9 mouse cellular contexts compared by ENCODE assay signal in the genomic region with DNA sequence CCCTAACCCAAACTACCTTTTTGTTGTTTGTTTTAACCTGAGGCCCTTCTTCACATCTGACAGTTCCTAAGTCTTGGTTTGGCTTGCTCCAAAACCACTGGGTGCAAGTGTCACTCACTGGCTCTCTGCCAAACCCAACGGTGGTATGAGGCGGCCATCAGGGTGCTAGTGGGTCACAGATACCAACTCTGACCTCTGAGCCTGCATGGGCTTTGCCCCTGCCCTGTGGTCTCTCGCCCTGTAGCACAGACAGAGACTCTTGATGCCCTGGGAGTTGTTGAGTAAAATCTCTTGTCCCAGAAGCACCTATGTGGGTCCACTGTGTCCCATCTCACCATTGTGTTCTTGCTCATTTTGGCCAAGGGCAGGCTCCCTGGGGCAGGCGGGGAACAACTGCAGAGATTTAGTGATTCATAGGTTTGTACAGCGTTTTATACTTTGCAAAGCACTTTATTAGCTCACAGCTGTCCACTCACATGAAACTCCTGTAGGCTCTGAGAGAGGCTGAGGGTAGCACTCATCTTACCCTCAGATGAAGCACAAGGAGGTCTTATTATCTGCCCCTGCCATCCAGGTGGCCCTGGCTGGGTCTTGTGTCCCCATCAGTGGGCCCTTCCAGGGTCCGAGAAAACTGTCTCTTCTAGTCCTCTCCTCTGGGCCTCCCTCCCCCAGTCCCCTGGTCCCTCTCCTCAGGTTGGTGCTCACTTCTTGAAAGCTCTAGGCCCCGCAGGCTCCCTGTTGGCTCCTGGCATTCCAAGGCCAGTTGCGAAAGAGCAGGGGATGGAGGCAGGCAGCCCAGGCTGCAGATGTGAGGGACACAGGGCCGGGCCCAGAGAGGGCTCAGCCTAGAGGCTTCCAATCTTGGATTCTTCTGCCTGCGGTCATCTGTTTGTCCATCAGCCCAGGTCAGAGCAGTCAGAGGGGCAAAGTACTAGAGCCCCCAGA. TPM values are rescaled to one million over a fixed set of nuclear protein-coding genes. Genes with fewer than 3 reads are reported as not detected.
DNase-seq lines count a peak whose midpoint lies in the region; ATAC-seq and TF ChIP-seq lines count a peak whose summit lies in the region.
"Had no signal": no experiment of that assay in that cellular context is flagged by ENCODE, and none has a peak within 500 bp of the region (broad histone marks: within the 10 kb centered on the region; RNA-seq: fewer than 3 reads in every experiment).

No protein-coding gene starts in this region.

- peak overlapping the region; percentile 10 for H3ac ChIP-seq in C2C12 (ENCODE audit: control insufficient read depth, insufficient read length, low read depth)

- peaks cover 13% of the 10 kb centered on the region for H3K79me3 ChIP-seq in C2C12 (ENCODE audit: low read depth)

- peaks cover 40% of the 10 kb centered on the region for H3K79me2 ChIP-seq in C2C12 (ENCODE audit: control insufficient read depth, insufficient read depth)

- ATAC-seq in forebrain, embryonic 13.5 days = no peak
- ATAC-seq in forebrain, embryonic 11.5 days (replicated peaks; ENCODE audit: low FRiP score) = no peak
- no peak for ATAC-seq in hindbrain, postnatal 0 days

- 85% methylated on average over 10 of the region's 10 CpGs for WGBS in forebrain, embryonic 13.5 days
- 83% methylated on average over 10 of the region's 10 CpGs for whole genome bisulfite sequencing in forebrain, embryonic 11.5 days
- WGBS in embryonic facial prominence, embryonic 10.5 days = 82% methylated on average over 10 of the region's 10 CpGs
- WGBS in hindbrain, postnatal 0 days = 78% methylated on average over 10 of the region's 10 CpGs
- 68% methylated on average over 10 of the region's 10 CpGs for WGBS in olfactory bulb, adult 2 months

- peaks cover 22% of the 10 kb centered on the region for H3K4me1 ChIP-seq in forebrain, embryonic 13.5 days
- H3K4me1 ChIP-seq in forebrain, embryonic 11.5 days (replicated peaks; ENCODE audit: control insufficient read depth, insufficient read depth, low read length) = no peaks in the 10 kb centered on the region
- peaks cover 30% of the 10 kb centered on the region for H3K4me1 ChIP-seq in embryonic facial prominence, embryonic 10.5 days
- peaks cover 20% of the 10 kb centered on the region for H3K4me1 ChIP-seq in hindbrain, postnatal 0 days (ENCODE audit: insufficient read depth, low read length)
- H3K4me1 ChIP-seq in olfactory bulb, adult 2 months (ENCODE audit: control insufficient read depth, insufficient read depth, low read length) = peaks cover 27% of the 10 kb centered on the region

- no peak overlapping the region for H3K27ac ChIP-seq in forebrain, embryonic 13.5 days
- H3K27ac ChIP-seq in forebrain, embryonic 11.5 days (ENCODE audit: low read depth, low read length) = no peak overlapping the region
- H3K27ac ChIP-seq in embryonic facial prominence, embryonic 10.5 days (replicated peaks) = no peak overlapping the region
- H3K27ac ChIP-seq in hindbrain, postnatal 0 days = peak overlapping the region; percentile 93; the same call in 1 of the 2 replicates
- H3K27ac ChIP-seq in olfactory bulb, adult 2 months (ENCODE audit: insufficient read depth, low read depth, low read length) = 0 out of 2 replicates have a peak overlapping the region, but pooled peaks have one; percentile 5

- peak overlapping the region; percentile 96 for H3K4me2 ChIP-seq in forebrain, embryonic 13.5 days
- no peak overlapping the region for H3K4me2 ChIP-seq in forebrain, embryonic 11.5 days (ENCODE audit: low read depth, low read length, severe bottlenecking)
- H3K4me2 ChIP-seq in hindbrain, postnatal 0 days (ENCODE audit: low read depth, low read length) = peak overlapping the region; percentile 93

- no peaks in the 10 kb centered on the region for H3K27me3 ChIP-seq in forebrain, embryonic 13.5 days
- H3K27me3 ChIP-seq in forebrain, embryonic 11.5 days (ENCODE audit: control insufficient read depth, insufficient read depth, low read length) = no peaks in the 10 kb centered on the region
- H3K27me3 ChIP-seq in C2C12 (ENCODE audit: control insufficient read depth, insufficient read depth, insufficient read length) = no peaks in the 10 kb centered on the region
- 0 out of 2 replicates have a peak, but pooled peaks cover 9% of the 10 kb centered on the region for H3K27me3 ChIP-seq in embryonic facial prominence, embryonic 10.5 days (replicated peaks; ENCODE audit: low read depth, poor library complexity, severe bottlenecking)
- H3K27me3 ChIP-seq in hindbrain, postnatal 0 days (ENCODE audit: insufficient read depth, low read length) = no peaks in the 10 kb centered on the region

- no peak for TF ChIP-seq CTCF in C2C12 (IDR thresholded peaks at IDR 0.05; ENCODE audit: control insufficient read depth, insufficient read depth, insufficient read length)
- TF ChIP-seq CTCF in hindbrain, postnatal 0 days (IDR thresholded peaks at IDR 0.05; ENCODE audit: low read depth) = no peak
- no peak for TF ChIP-seq CTCF in olfactory bulb, adult 2 months (IDR thresholded peaks at IDR 0.05; ENCODE audit: insufficient read depth, low read depth, low read length)

- peak overlapping the region; percentile 84; the same call in 1 of the 2 replicates for H3K9ac ChIP-seq in forebrain, embryonic 13.5 days
- H3K9ac ChIP-seq in forebrain, embryonic 11.5 days (ENCODE audit: low read length) = no peak overlapping the region
- peak overlapping the region; percentile 82 for H3K9ac ChIP-seq in hindbrain, postnatal 0 days (replicated peaks; ENCODE audit: low read length)

- H3K9me3 ChIP-seq in forebrain, embryonic 13.5 days (replicated peaks) = no peaks in the 10 kb centered on the region
- H3K9me3 ChIP-seq in forebrain, embryonic 11.5 days (ENCODE audit: control insufficient read depth, low read length) = no peaks in the 10 kb centered on the region
- no peaks in the 10 kb centered on the region for H3K9me3 ChIP-seq in embryonic facial prominence, embryonic 10.5 days
- no peaks in the 10 kb centered on the region for H3K9me3 ChIP-seq in hindbrain, postnatal 0 days (ENCODE audit: low read length)

- no peak for TF ChIP-seq POLR2A in olfactory bulb, adult 2 months (IDR thresholded peaks at IDR 0.05; ENCODE audit: insufficient read depth, low read depth, low read length)

- DNase-seq in forebrain, embryonic 11.5 days (ENCODE audit: low spot score) = no peak
- DNase-seq in embryonic facial prominence, embryonic 10.5 days (ENCODE audit: low spot score) = no peak
- DNase-seq in hindbrain, postnatal 0 days (ENCODE audit: low spot score) = no peak
- DNase-seq in embryo, embryonic 9.5 days (ENCODE audit: extremely low spot score) = no peak
- DNase-seq in left cerebral cortex, adult 9 months (ENCODE audit: low spot score in 2 of 2) = no peak

- H3K4me3 ChIP-seq in forebrain, embryonic 13.5 days = peak overlapping the region; percentile 52; the same call in 1 of the 2 replicates
- no peak overlapping the region for H3K4me3 ChIP-seq in forebrain, embryonic 11.5 days (ENCODE audit: low read depth, low read length)
- peak overlapping the region; percentile 54 for H3K4me3 ChIP-seq in C2C12 (ENCODE audit: insufficient read depth, poor library complexity, severe bottlenecking)
- peak overlapping the region; percentile 75; the same call in 1 of the 2 replicates for H3K4me3 ChIP-seq in embryonic facial prominence, embryonic 10.5 days
- no peak overlapping the region for H3K4me3 ChIP-seq in hindbrain, postnatal 0 days (ENCODE audit: low read length)
- 0 out of 2 replicates have a peak overlapping the region, but pooled peaks have one; percentile 2 for H3K4me3 ChIP-seq in olfactory bulb, adult 2 months (ENCODE audit: insufficient read depth, low read depth, low read length)

- peaks cover 39% of the 10 kb centered on the region for H3K36me3 ChIP-seq in forebrain, embryonic 13.5 days (ENCODE audit: poor library complexity, severe bottlenecking)
- peaks cover 4% of the 10 kb centered on the region; the same call in 1 of the 2 replicates for H3K36me3 ChIP-seq in forebrain, embryonic 11.5 days (ENCODE audit: control insufficient read depth, insufficient read depth, low read length)
- peaks cover 38% of the 10 kb centered on the region for H3K36me3 ChIP-seq in C2C12 (ENCODE audit: control insufficient read depth, insufficient read depth)
- H3K36me3 ChIP-seq in embryonic facial prominence, embryonic 10.5 days (replicated peaks) = peaks cover 31% of the 10 kb centered on the region
- peaks cover 39% of the 10 kb centered on the region for H3K36me3 ChIP-seq in hindbrain, postnatal 0 days (ENCODE audit: insufficient read depth, low read length)

RNA-seq across cellular contexts. Expression of gene BC029722, which starts 1.7 kb away (rescaled TPM):
- polyA plus RNA-seq in forebrain, embryonic 13.5 days (2015; fragmentation: Nextera tagmentation; extraction: Ambion mirVana) = 19.4 and 20.3 TPM in 2 replicates
- 6.9 and 8.0 TPM in 2 replicates for polyA plus RNA-seq in forebrain, embryonic 11.5 days (2014; fragmentation: Nextera tagmentation; extraction: Ambion mirVana)
- polyA plus RNA-seq in C2C12 (2012; fragmentation: generic; extraction: Trizol) = 32.9 TPM
- 7.1 and 8.4 TPM in 2 replicates for polyA plus RNA-seq in embryonic facial prominence, embryonic 10.5 days (2016; fragmentation: Nextera tagmentation; extraction: Ambion mirVana)
- 31.9 and 35.4 TPM in 2 replicates for total RNA-seq in hindbrain, postnatal 0 days (2014; rRNA removed)
- polyA plus RNA-seq in hindbrain, postnatal 0 days (2015; fragmentation: Nextera tagmentation; extraction: Ambion mirVana) = 52.2 and 53.4 TPM in 2 replicates
- polyA plus RNA-seq in olfactory bulb, adult 2 months (2012; ENCODE audit: insufficient read depth, insufficient read length, low replicate concordance, missing spikeins) = not detected in 2 replicates

RNA-seq across cellular contexts. Expression of gene Eif6, which starts 9.2 kb away (rescaled TPM):
- polyA plus RNA-seq in forebrain, embryonic 13.5 days (2015; fragmentation: Nextera tagmentation; extraction: Ambion mirVana) = 164 and 171 TPM in 2 replicates
- 164 and 198 TPM in 2 replicates for polyA plus RNA-seq in forebrain, embryonic 11.5 days (2014; fragmentation: Nextera tagmentation; extraction: Ambion mirVana)
- polyA plus RNA-seq in C2C12 (2012; fragmentation: generic; extraction: Trizol) = 340 TPM
- 247 and 259 TPM in 2 replicates for polyA plus RNA-seq in embryonic facial prominence, embryonic 10.5 days (2016; fragmentation: Nextera tagmentation; extraction: Ambion mirVana)
- total RNA-seq in hindbrain, postnatal 0 days (2014; rRNA removed) = 105 and 110 TPM in 2 replicates
- polyA plus RNA-seq in hindbrain, postnatal 0 days (2015; fragmentation: Nextera tagmentation; extraction: Ambion mirVana) = 138 and 144 TPM in 2 replicates
- polyA plus RNA-seq in olfactory bulb, adult 2 months (2012; ENCODE audit: insufficient read depth, insufficient read length, low replicate concordance, missing spikeins) = not detected in 2 replicates

RNA-seq across cellular contexts. Expression of gene Fam83c, which starts 17.1 kb away (rescaled TPM):
- 0.35 and 0.54 TPM in 2 replicates for polyA plus RNA-seq in forebrain, embryonic 13.5 days (2015; fragmentation: Nextera tagmentation; extraction: Ambion mirVana)
- polyA plus RNA-seq in forebrain, embryonic 11.5 days (2014; fragmentation: Nextera tagmentation; extraction: Ambion mirVana) = 0.23 and 0.39 TPM in 2 replicates
- polyA plus RNA-seq in C2C12 (2012; fragmentation: generic; extraction: Trizol) = 0.02 TPM
- polyA plus RNA-seq in embryonic facial prominence, embryonic 10.5 days (2016; fragmentation: Nextera tagmentation; extraction: Ambion mirVana) = 0.29 and 0.41 TPM in 2 replicates
- total RNA-seq in hindbrain, postnatal 0 days (2014; rRNA removed) = not detected in 2 replicates
- polyA plus RNA-seq in hindbrain, postnatal 0 days (2015; fragmentation: Nextera tagmentation; extraction: Ambion mirVana) = 0.10 and 0.15 TPM in 2 replicates
- polyA plus RNA-seq in olfactory bulb, adult 2 months (2012; ENCODE audit: insufficient read depth, insufficient read length, low replicate concordance, missing spikeins) = not detected in 2 replicates

RNA-seq across cellular contexts. Expression of gene Mmp24, which starts 42.4 kb away (rescaled TPM):
- 5.1 and 5.8 TPM in 2 replicates for polyA plus RNA-seq in forebrain, embryonic 13.5 days (2015; fragmentation: Nextera tagmentation; extraction: Ambion mirVana)
- polyA plus RNA-seq in forebrain, embryonic 11.5 days (2014; fragmentation: Nextera tagmentation; extraction: Ambion mirVana) = 1.0 and 2.0 TPM in 2 replicates
- polyA plus RNA-seq in C2C12 (2012; fragmentation: generic; extraction: Trizol) = 0.04 TPM
- polyA plus RNA-seq in embryonic facial prominence, embryonic 10.5 days (2016; fragmentation: Nextera tagmentation; extraction: Ambion mirVana) = 0.30 and 0.44 TPM in 2 replicates
- total RNA-seq in hindbrain, postnatal 0 days (2014; rRNA removed) = 161 and 179 TPM in 2 replicates
- 12.2 and 12.4 TPM in 2 replicates for polyA plus RNA-seq in hindbrain, postnatal 0 days (2015; fragmentation: Nextera tagmentation; extraction: Ambion mirVana)
- not detected in 2 replicates for polyA plus RNA-seq in olfactory bulb, adult 2 months (2012; ENCODE audit: insufficient read depth, insufficient read length, low replicate concordance, missing spikeins)
- polyA plus RNA-seq: heart, embryonic 14.5 days had no signal

Comparison
In these comparisons a context has a peak if more than half of its experiments do, and no peak if none do; other contexts are left out.
1. H3K4me3 ChIP-seq: peak in forebrain, embryonic 13.5 days (single experiment), C2C12 (single experiment), embryonic facial prominence, embryonic 10.5 days (single experiment) and olfactory bulb, adult 2 months (single experiment); none in forebrain, embryonic 11.5 days (single experiment) and hindbrain, postnatal 0 days (single experiment).
2. H3K27ac ChIP-seq: peak in hindbrain, postnatal 0 days (single experiment) and olfactory bulb, adult 2 months (single experiment); none in forebrain, embryonic 13.5 days (single experiment), forebrain, embryonic 11.5 days (single experiment) and embryonic facial prominence, embryonic 10.5 days (single experiment).